10 mouse cellular contexts compared by ENCODE assay signal in the genomic region with DNA sequence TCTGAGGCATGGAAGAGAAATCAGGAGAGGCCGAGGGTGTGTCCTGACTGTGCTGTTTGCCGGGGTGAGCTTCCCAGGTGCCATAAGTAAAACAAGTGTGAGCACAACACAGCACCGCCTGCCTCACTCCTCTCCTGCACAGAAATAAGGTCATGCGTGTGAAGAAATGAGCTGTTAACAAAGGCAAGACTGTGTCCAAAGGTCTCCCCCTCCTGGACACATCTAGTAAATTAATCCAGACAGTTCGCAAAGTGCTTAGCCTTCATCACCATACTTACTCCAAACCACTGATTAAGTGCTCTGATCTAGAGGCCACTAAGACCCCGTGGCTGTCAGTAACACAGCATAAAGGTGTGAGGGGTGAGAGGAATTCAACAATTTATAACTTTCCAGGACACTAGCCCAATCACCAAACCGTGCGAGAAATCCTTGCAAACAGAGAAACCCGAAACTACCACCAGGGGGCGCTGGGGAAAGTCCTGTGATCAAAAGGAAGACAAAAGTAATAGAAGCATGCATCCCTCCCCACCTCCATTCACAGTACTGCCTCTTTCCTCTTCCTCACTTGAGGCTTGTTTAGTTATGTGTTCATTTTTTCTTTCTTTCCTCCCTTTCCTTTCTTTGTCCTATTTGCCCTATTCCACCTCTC. TPM values are rescaled to one million over a fixed set of nuclear protein-coding genes. Genes with fewer than 3 reads are reported as not detected.
DNase-seq lines count a peak whose midpoint lies in the region; ATAC-seq and TF ChIP-seq lines count a peak whose summit lies in the region.
"Had no signal": no experiment of that assay in that cellular context is flagged by ENCODE, and none has a peak within 500 bp of the region (broad histone marks: within the 10 kb centered on the region; RNA-seq: fewer than 3 reads in every experiment).

No protein-coding gene starts in this region.

- no peak overlapping the region for H3K4me3 ChIP-seq in liver, embryonic 14.5 days (ENCODE audit: insufficient read depth in 1 of 2, low read depth in 2 of 2, low read length in 2 of 2)
- H3K4me3 ChIP-seq: heart, embryonic 13.5 days; liver, embryonic 13.5 days had no signal

- H3K27ac ChIP-seq in liver, embryonic 14.5 days, result no peak overlapping the region
- H3K27ac ChIP-seq: heart, embryonic 13.5 days; liver, embryonic 13.5 days had no signal

- no peak for ATAC-seq in cerebellum, adult (ENCODE audit: insufficient number of reproducible peaks, low FRiP score, low TSS enrichment)
- ATAC-seq in Patski, result no peak
- no peak for ATAC-seq in liver, embryonic 14.5 days (ENCODE audit: insufficient read depth)
- ATAC-seq in frontal cortex, adult (ENCODE audit: low TSS enrichment), result no peak

- POLR2A ChIA-PET in Patski (lab: Charles Lee), result no interaction called here

- in situ Hi-C loops in Patski (cut with MboI; ENCODE audit: low pct_unique_long_range_greater_than_20kb), result no loop called here

- intact Hi-C loops in left cerebral cortex, postnatal 4 days (cut with DNase I), result no loop called here

- H3K36me3 ChIP-seq in liver, embryonic 14.5 days (replicated peaks; ENCODE audit: control insufficient read depth, insufficient read depth, low read depth), result no peaks in the 10 kb centered on the region
- H3K36me3 ChIP-seq: heart, embryonic 13.5 days; liver, embryonic 13.5 days had no signal

- no peaks in the 10 kb centered on the region for H3K4me1 ChIP-seq in liver, embryonic 14.5 days (replicated peaks; ENCODE audit: control insufficient read depth in 2 of 2, insufficient read depth in 2 of 2, low read length in 1 of 2)
- H3K4me1 ChIP-seq: heart, embryonic 13.5 days; liver, embryonic 13.5 days had no signal

- peaks cover 13% of the 10 kb centered on the region for H3K27me3 ChIP-seq in Patski
- no peaks in the 10 kb centered on the region for H3K27me3 ChIP-seq in liver, embryonic 14.5 days (ENCODE audit: control insufficient read depth, insufficient read depth, low read length)
- H3K27me3 ChIP-seq: heart, embryonic 13.5 days; liver, embryonic 13.5 days had no signal

- TF ChIP-seq CTCF in Patski (IDR thresholded peaks at IDR 0.05), result peak; percentile 82
- peak; percentile 55 for TF ChIP-seq CTCF in liver, embryonic 14.5 days (IDR thresholded peaks at IDR 0.05; ENCODE audit: low read depth)

- WGBS in liver, embryonic 14.5 days (ENCODE audit: insufficient replicate concordance), result 41% methylated on average over 10 of the region's 10 CpGs

- CTCF ChIA-PET in Patski (lab: Charles Lee), result no interaction called here

- no peak overlapping the region for H3K9ac ChIP-seq in liver, embryonic 14.5 days (replicated peaks)
- H3K9ac ChIP-seq: heart, embryonic 13.5 days; liver, embryonic 13.5 days had no signal

- DNase-seq in cerebellum, postnatal 14 days, result peak; percentile 1 to 15
- peak; percentile 12 for DNase-seq in left cerebral cortex, postnatal 4 days
- DNase-seq in left cerebral cortex, adult 9 months (ENCODE audit: low spot score in 2 of 2), result no peak
- no peak for DNase-seq in Patski (ENCODE audit: low read depth, low spot score)
- no peak for DNase-seq in liver, embryonic 14.5 days (ENCODE audit: low read depth in 3 of 3, low spot score in 3 of 3)
- DNase-seq in urinary bladder, postnatal 25 days (ENCODE audit: low spot score), result no peak
- DNase-seq: liver, embryonic 13.5 days had no signal

- H3K4me2 ChIP-seq in liver, embryonic 14.5 days (ENCODE audit: low read depth), result no peak overlapping the region
- H3K4me2 ChIP-seq: heart, embryonic 13.5 days; liver, embryonic 13.5 days had no signal

- no peak for TF ChIP-seq EP300 in liver, embryonic 14.5 days (IDR thresholded peaks at IDR 0.05; ENCODE audit: low read depth)

- H3K9me3 ChIP-seq in liver, embryonic 14.5 days (ENCODE audit: control insufficient read depth, low read length), result no peaks in the 10 kb centered on the region
- H3K9me3 ChIP-seq: heart, embryonic 13.5 days; liver, embryonic 13.5 days had no signal

RNA-seq across cellular contexts. Expression of a gene that starts 15.7 kb away (rescaled TPM):
- not detected for total RNA-seq in left cerebral cortex, postnatal 4 days (2021)
- not detected for polyA plus RNA-seq in Patski (2021)
- not detected in 2 replicates for polyA plus RNA-seq in liver, embryonic 14.5 days (2012; rRNA removed)
- polyA plus RNA-seq in liver, embryonic 14.5 days (2014; fragmentation: Nextera tagmentation; extraction: Ambion mirVana), result not detected in 2 replicates
- polyA plus RNA-seq: heart, embryonic 13.5 days; liver, embryonic 13.5 days had no signal

RNA-seq across cellular contexts. Expression of a gene that starts 34.1 kb away (rescaled TPM):
- total RNA-seq in left cerebral cortex, postnatal 4 days (2021), result not detected
- polyA plus RNA-seq in Patski (2021), result not detected
- not detected in 2 replicates for polyA plus RNA-seq in liver, embryonic 14.5 days (2012; rRNA removed)
- not detected in 2 replicates for polyA plus RNA-seq in liver, embryonic 14.5 days (2014; fragmentation: Nextera tagmentation; extraction: Ambion mirVana)
- polyA plus RNA-seq: heart, embryonic 13.5 days; liver, embryonic 13.5 days had no signal

RNA-seq across cellular contexts. Expression of a gene that starts 37.5 kb away (rescaled TPM):
- not detected for total RNA-seq in left cerebral cortex, postnatal 4 days (2021)
- 0.31 TPM for polyA plus RNA-seq in Patski (2021)
- polyA plus RNA-seq in liver, embryonic 14.5 days (2012; rRNA removed), result not detected in 2 replicates
- polyA plus RNA-seq in liver, embryonic 14.5 days (2014; fragmentation: Nextera tagmentation; extraction: Ambion mirVana), result not detected in 2 replicates
- polyA plus RNA-seq: liver, embryonic 13.5 days had no signal

Comparison
In these comparisons a context has a peak if more than half of its experiments do, and no peak if none do; other contexts are left out.
1. DNase-seq: peak in cerebellum, postnatal 14 days (2 of 2) and left cerebral cortex, postnatal 4 days (single experiment); none in left cerebral cortex, adult 9 months (0 of 2), Patski (single experiment), liver, embryonic 14.5 days (0 of 3) and urinary bladder, postnatal 25 days (single experiment).